Mouse (Mus musculus) hindbrain, embryonic 14.5 days (tissue): ENCODE data around the gene Gm5157. TPM values are rescaled to one million over a fixed set of nuclear protein-coding genes. Genes with fewer than 3 reads are reported as not detected.
"Not testable (repeated sequence)": the region's sequence is repeated elsewhere in the genome, so short reads cannot be mapped to it uniquely, and the experiment has no call there.

Source experiments
- ATAC-seq: fragments of 200-750 bp; cut with Nextera tagmentation; 2 replicates; pipeline ENCODE4 v1.8.0; 2017; ENCODE audit warnings: moderate number of reproducible peaks, mild to moderate bottlenecking, moderate TSS enrichment, moderate library complexity; ENCODE audit not compliant: low FRiP score
- DNase-seq: peaks from one replicate; pipeline ENCODE4 v3.0.0-alpha.2; 2015; ENCODE audit warnings: low spot score
- H3K27ac ChIP-seq: fragments of 300-500 bp; sonication (generic); 2 replicates; pipeline ENCODE4 v1.5.1; 2014; ENCODE audit warnings: mild to moderate bottlenecking, moderate library complexity
- H3K27me3 ChIP-seq: fragments of 300-500 bp; sonication (generic); 2 replicates; pipeline ENCODE4 v1.6.1; 2014; ENCODE audit warnings: mild to moderate bottlenecking, low read length, mixed read lengths; ENCODE audit not compliant: control insufficient read depth, insufficient read depth
- H3K36me3 ChIP-seq: fragments of 300-500 bp; sonication (generic); replicated peaks from 2 replicates; pipeline ENCODE4 v1.6.1; 2014; ENCODE audit not compliant: control insufficient read depth, insufficient read depth
- H3K4me1 ChIP-seq: fragments of 300-500 bp; sonication (generic); replicated peaks from 2 replicates; pipeline ENCODE4 v1.6.1; 2014; ENCODE audit warnings: antibody characterized with exemption, low read length, mixed read lengths; ENCODE audit not compliant: control insufficient read depth, insufficient read depth
- H3K4me2 ChIP-seq: fragments of 300-500 bp; sonication (generic); replicated peaks from 2 replicates; pipeline ENCODE4 v1.6.1; 2014; ENCODE audit warnings: mild to moderate bottlenecking, moderate library complexity
- H3K4me3 ChIP-seq: fragments of 300-500 bp; sonication (generic); replicated peaks from 2 replicates; pipeline ENCODE4 v1.5.1; 2014; ENCODE audit warnings: mild to moderate bottlenecking, low read length
- H3K9ac ChIP-seq: fragments of 300-500 bp; sonication (generic); 2 replicates; pipeline ENCODE4 v1.6.1; 2014
- H3K9me3 ChIP-seq: fragments of 300-500 bp; sonication (generic); 2 replicates; pipeline ENCODE4 v1.6.1; 2016; ENCODE audit warnings: low read length; ENCODE audit not compliant: control insufficient read depth
- WGBS: fragments of 180-500 bp; shearing (Covaris S2); extraction: QIAGEN DNeasy Blood & Tissue Kit; methylation state at CpG from one replicate; pipeline ENCODE4 v1.1.7; 2014; 5-methylcytosine and 5-hydroxymethylcytosine counted together
- polyA plus RNA-seq: library from polyadenylated mRNA; unstranded; fragments of >200 nt; fragmentation: Nextera tagmentation; extraction: Ambion mirVana; gene quantifications from 2 replicates; pipeline ENCODE4 v1.2.1, GENCODE M21; 2014

Gm5157 gene
- polyA plus RNA-seq, result not detected in 2 replicates

DNA sequence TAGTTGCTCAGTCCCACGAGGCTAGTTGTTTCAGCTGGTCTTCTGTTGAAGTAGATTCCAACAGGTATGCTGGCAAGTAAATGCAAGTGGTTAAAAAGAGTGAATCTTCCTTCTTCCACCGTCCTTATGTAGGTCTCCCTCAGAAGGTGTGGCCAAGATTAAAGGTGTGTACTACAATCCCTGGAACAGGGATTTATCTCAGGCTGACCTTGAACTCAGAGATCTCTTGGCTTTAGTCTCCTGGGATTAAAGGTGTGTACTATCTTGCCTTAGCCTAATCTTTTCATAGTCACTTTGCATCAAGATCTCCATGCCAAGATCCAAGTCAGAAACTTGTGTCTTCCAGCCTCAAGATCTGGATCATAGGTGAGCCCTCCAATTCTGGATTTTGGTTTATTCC, at the start of gene Gm5157:
Gm5157 (minus strand) TSS at position 101 of the 400 bp plus-strand sequence.
- not testable (repeated sequence) for ATAC-seq, DNase-seq, H3K4me1 ChIP-seq, H3K4me3 ChIP-seq, H3K9ac ChIP-seq, H3K27ac ChIP-seq, H3K9me3 ChIP-seq, H3K27me3 ChIP-seq, H3K4me2 ChIP-seq, H3K36me3 ChIP-seq
- WGBS, result 29% methylated on average over 1 of the region's 2 CpGs

DNA sequence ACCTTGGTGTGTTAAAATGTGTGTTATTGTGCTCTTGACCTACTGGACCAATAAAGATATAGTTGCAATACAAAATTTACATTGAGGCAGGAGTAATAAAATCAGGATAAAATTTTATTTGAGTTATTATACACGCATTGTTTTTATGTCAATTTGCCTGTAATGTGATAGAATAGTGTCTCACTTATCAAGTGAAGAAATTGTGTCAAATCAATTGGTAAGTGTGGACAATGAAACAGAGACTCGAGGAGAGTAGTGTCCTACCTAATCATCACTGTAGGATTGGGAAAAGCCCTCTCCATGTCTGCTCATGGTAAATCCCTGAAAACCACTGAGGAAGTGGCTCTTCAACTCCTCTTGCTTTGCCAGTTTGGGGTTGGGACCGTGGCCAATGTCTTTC, 28.3 kb downstream of the Gm5157 start, which contains the start of gene Vmn1r123:
Vmn1r123 (plus strand) TSS at position 301 of the 400 bp plus-strand sequence.
- H3K36me3 ChIP-seq, H3K4me2 ChIP-seq, H3K27me3 ChIP-seq, ATAC-seq, H3K4me3 ChIP-seq, H3K27ac ChIP-seq, H3K9ac ChIP-seq, H3K4me1 ChIP-seq, H3K9me3 ChIP-seq, DNase-seq: not testable (repeated sequence)
- WGBS, result 22% methylated on average over 1 of the region's 3 CpGs

Other genes with a start within 250 kb of the Gm5157 start
- not detected in 2 replicates for gene Vmn1r119, start 178.0 kb downstream of the Gm5157 start, polyA plus RNA-seq
- gene Vmn1r120, start 136.6 kb downstream of the Gm5157 start, polyA plus RNA-seq, result not detected in 2 replicates
- gene Vmn1r121, start 91.9 kb downstream of the Gm5157 start, polyA plus RNA-seq, result not detected in 2 replicates
- not detected in 2 replicates for gene Vmn1r122, start 56.3 kb downstream of the Gm5157 start, polyA plus RNA-seq
- not detected in 2 replicates for gene Vmn1r123, start 28.2 kb downstream of the Gm5157 start, polyA plus RNA-seq
- gene Vmn1r124, start 70.2 kb upstream of the Gm5157 start, polyA plus RNA-seq, result not detected in 2 replicates
- not detected in 2 replicates for gene Vmn1r125, start 81.8 kb upstream of the Gm5157 start, polyA plus RNA-seq
- not detected in 2 replicates for gene Vmn1r126, start 111.0 kb upstream of the Gm5157 start, polyA plus RNA-seq
- not detected in 2 replicates for gene Vmn1r127, start 129.4 kb upstream of the Gm5157 start, polyA plus RNA-seq
- gene Vmn1r128, start 158.9 kb upstream of the Gm5157 start, polyA plus RNA-seq, result not detected in 2 replicates
- not detected in 2 replicates for gene Vmn1r129, start 170.9 kb upstream of the Gm5157 start, polyA plus RNA-seq
- not detected in 2 replicates for gene Gm6882, start 242.3 kb upstream of the Gm5157 start, polyA plus RNA-seq